Mouse (Mus musculus) liver, postnatal 0 days (tissue): ENCODE measurements around the gene Fscn2. TPM values are rescaled to one million over a fixed set of nuclear protein-coding genes. Genes with fewer than 3 reads are reported as not detected.

Experiments
- ATAC-seq: fragments of 200-750 bp; cut with Nextera tagmentation; 2 replicates; pipeline ENCODE4 v1.8.0; 2017; ENCODE audit warnings: mild to moderate bottlenecking, moderate library complexity
- DNase-seq: peaks from one replicate; pipeline ENCODE4 v3.0.0-alpha.2; 2016
- H3K27ac ChIP-seq: fragments of 300-500 bp; sonication (generic); 2 replicates; pipeline ENCODE4 v1.5.1; 2014; ENCODE audit warnings: antibody characterized with exemption, moderate library complexity, mild to moderate bottlenecking, low read depth
- H3K27me3 ChIP-seq: fragments of 300-500 bp; sonication (generic); 2 replicates; pipeline ENCODE4 v1.6.1; 2014; ENCODE audit warnings: low read length, control low read depth, mixed read lengths; ENCODE audit not compliant: insufficient read depth
- H3K36me3 ChIP-seq: fragments of 300-500 bp; sonication (generic); replicated peaks from 2 replicates; pipeline ENCODE4 v1.6.1; 2014; ENCODE audit warnings: mild to moderate bottlenecking, control low read depth, low read length, moderate library complexity, mixed read lengths; ENCODE audit not compliant: insufficient read depth
- H3K4me1 ChIP-seq: fragments of 300-500 bp; sonication (generic); 2 replicates; pipeline ENCODE4 v1.6.1; 2014; ENCODE audit warnings: antibody characterized with exemption, mild to moderate bottlenecking, control low read depth; ENCODE audit not compliant: insufficient read depth
- H3K4me2 ChIP-seq: fragments of 300-500 bp; sonication (generic); 2 replicates; pipeline ENCODE4 v1.6.1; 2014; ENCODE audit warnings: low read depth, mild to moderate bottlenecking, low read length, moderate library complexity, mixed read lengths
- H3K4me3 ChIP-seq: fragments of 300-500 bp; sonication (generic); 2 replicates; pipeline ENCODE4 v1.5.1; 2014; ENCODE audit warnings: low read depth, low read length
- H3K9ac ChIP-seq: fragments of 300-500 bp; sonication (generic); replicated peaks from 2 replicates; pipeline ENCODE4 v1.6.1; 2014; ENCODE audit warnings: mild to moderate bottlenecking, moderate library complexity
- H3K9me3 ChIP-seq: fragments of 300-500 bp; sonication (generic); 2 replicates; pipeline ENCODE4 v1.6.1; 2016; ENCODE audit warnings: mild to moderate bottlenecking, control low read depth, low read length, mixed read lengths
- CTCF ChIP-seq: sonication (generic); IDR thresholded peaks from 2 replicates; pipeline ENCODE4 v1.5.1; 2016; ENCODE audit warnings: antibody characterized with exemption, low read depth
- EP300 ChIP-seq: IDR thresholded peaks from 2 replicates; pipeline ENCODE4 v1.6.1; 2016; ENCODE audit warnings: antibody characterized with exemption, low read depth, mild to moderate bottlenecking
- WGBS: fragments of 180-500 bp; shearing (Covaris S2); extraction: QIAGEN DNeasy Blood & Tissue Kit; methylation state at CpG from one replicate; pipeline ENCODE4 v1.1.7; 2014; ENCODE audit not compliant: insufficient replicate concordance; 5-methylcytosine and 5-hydroxymethylcytosine counted together
- polyA plus RNA-seq: library from polyadenylated mRNA; unstranded; fragments of >200 nt; fragmentation: Nextera tagmentation; extraction: Ambion mirVana; gene quantifications from 2 replicates; pipeline ENCODE4 v1.2.1, GENCODE M21; 2015

The Fscn2 gene
- polyA plus RNA-seq, 1 experiment from 2014 or later = not detected

DNA sequence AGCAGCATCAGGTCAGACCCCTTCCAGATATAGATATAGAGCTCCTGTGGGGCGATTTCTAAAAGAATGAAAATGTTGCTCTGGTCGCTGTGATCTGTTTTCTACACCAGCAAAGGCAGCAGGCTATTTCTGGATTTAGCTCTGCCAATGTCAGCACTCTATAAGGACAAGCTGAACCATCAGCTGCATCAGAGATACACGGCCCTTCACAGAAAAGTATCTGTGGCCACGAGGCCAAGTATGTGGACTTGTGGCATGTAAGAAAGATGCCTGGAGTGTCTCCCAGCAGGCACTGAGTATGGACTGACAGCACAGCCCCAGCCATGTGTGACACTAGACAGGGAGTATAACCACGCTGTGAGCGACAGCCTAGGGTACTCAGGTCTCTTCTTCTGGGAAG, 25.3 kb downstream of the Fscn2 start:
- Histone ChIP-seq H3K9ac (no peak overlapping the region), H3K27ac (no peak overlapping the region; the same call in 1 of the 2 replicates), H3K4me1 (peaks cover 7% of the 10 kb centered on the region; the same call in 1 of the 2 replicates), H3K4me2 (no peak overlapping the region), H3K4me3 (no peak overlapping the region), H3K9me3 (no peaks in the 10 kb centered on the region), H3K27me3 (no peaks in the 10 kb centered on the region), H3K36me3 (peaks cover 69% of the 10 kb centered on the region)
- ATAC-seq (no peak), DNase-seq (no peak)
- TF ChIP-seq CTCF (no peak), EP300 (no peak)
- WGBS = 92% methylated on average over 6 of the region's 6 CpGs

DNA sequence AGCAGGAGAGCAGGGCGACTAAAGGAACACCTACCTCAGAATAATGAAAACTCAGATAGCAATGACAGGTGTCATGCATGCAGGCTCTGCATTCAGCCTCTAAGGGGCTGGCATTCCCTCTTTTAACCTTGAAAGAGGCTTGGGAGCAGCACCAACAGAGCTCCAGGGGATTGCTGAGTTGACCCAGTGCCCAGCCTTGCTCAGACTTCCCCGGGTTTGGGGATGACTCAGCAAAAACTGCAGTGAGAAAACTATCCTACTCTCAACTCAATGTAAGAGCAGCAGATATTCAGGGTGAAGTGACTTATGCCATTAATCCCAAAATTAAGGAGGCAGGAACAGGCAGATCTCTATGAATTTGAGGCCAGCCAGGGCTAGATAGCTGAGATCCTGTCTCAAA, 25.8 kb downstream of the Fscn2 start:
- Histone ChIP-seq H3K27me3 (no peaks in the 10 kb centered on the region), H3K27ac (no peak overlapping the region), H3K9ac (no peak overlapping the region), H3K4me2 (no peak overlapping the region), H3K36me3 (peaks cover 68% of the 10 kb centered on the region), H3K4me3 (no peak overlapping the region), H3K4me1 (peaks cover 7% of the 10 kb centered on the region; the same call in 1 of the 2 replicates), H3K9me3 (no peaks in the 10 kb centered on the region)
- DNase-seq (no peak), ATAC-seq (no peak)
- WGBS = 47% methylated on average over 2 of the region's 2 CpGs
- TF ChIP-seq EP300 = no peak

DNA sequence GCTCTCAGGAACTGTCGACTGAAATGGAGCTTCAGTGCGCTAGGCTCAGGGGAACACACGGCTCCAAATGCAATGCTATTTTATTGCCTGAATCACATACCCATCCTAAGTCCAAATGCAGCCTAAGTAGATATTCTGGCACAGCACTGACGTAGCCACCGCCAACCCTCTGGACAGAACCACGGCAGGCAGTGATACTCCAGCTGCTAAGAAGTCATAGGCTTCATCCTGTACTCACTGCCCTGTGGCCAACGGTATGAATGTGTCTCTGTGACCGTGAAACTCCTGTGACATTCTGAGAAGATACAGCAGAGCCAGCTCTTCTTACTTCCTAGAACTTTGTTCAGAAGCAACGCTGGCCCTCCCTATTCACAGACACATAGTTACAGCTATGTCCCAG, 27.2 kb downstream of the Fscn2 start:
- no peaks in the 10 kb centered on the region for H3K9me3 ChIP-seq
- no peak overlapping the region for H3K9ac ChIP-seq
- no peak for DNase-seq
- WGBS = 93% methylated on average over 9 of the region's 9 CpGs
- H3K4me1 ChIP-seq = peaks cover 7% of the 10 kb centered on the region; the same call in 1 of the 2 replicates
- H3K4me3 ChIP-seq = no peak overlapping the region
- H3K27ac ChIP-seq = no peak overlapping the region
- TF ChIP-seq CTCF (no peak), EP300 (no peak)
- H3K27me3 ChIP-seq = no peaks in the 10 kb centered on the region
- peaks cover 68% of the 10 kb centered on the region for H3K36me3 ChIP-seq
- no peak overlapping the region for H3K4me2 ChIP-seq
- ATAC-seq = no peak

DNA sequence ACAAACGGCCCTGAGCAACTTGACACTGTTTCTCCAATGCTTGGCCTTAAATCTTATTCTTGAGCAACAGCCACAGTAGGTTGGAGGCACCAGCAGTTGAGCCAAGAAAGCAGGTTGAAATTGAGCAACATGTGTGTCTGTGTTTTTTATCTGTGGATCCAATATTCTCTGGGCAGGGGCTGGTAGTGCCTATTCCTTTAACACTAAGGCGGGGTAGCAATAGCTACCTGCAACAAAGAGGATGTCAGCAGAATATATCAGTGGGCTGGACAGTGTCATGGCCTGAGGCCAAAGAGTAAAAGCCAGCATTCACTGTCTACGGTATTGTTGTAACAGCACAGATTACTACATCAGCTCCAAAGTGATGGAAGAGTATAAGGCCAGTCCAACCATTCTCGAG, 34.3 kb downstream of the Fscn2 start:
- Histone ChIP-seq H3K27ac (no peak overlapping the region), H3K4me1 (no peaks in the 10 kb centered on the region), H3K9ac (no peak overlapping the region), H3K4me3 (no peak overlapping the region), H3K4me2 (no peak overlapping the region), H3K36me3 (peaks cover 59% of the 10 kb centered on the region), H3K9me3 (no peaks in the 10 kb centered on the region), H3K27me3 (no peaks in the 10 kb centered on the region)
- TF ChIP-seq EP300 (no peak), CTCF (no peak)
- WGBS = 69% methylated on average over 4 of the region's 4 CpGs
- ATAC-seq (no peak), DNase-seq (no peak)

DNA sequence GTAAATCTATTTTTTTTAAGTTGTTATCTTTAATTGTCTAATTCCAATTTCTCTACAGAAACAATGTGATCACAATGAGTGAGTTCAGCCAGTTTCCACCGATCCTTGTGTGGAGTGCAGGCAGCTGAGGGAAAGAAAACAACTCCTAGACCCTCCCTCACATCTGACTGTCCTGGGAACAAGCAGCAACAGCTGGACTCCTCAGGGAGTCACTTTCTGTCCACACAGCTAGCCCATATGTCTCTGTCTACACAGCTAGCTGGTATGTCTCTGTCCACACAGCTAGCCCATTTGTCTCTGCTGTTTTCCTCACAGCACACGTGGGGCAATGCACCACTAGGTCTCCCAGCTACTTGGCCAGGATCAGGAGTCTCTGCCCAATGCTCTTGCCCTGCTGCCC, 36.3 kb downstream of the Fscn2 start:
- DNase-seq (no peak), ATAC-seq (no peak)
- no peak for TF ChIP-seq EP300
- no peak for TF ChIP-seq CTCF
- Histone ChIP-seq H3K27ac (no peak overlapping the region), H3K4me2 (no peak overlapping the region), H3K9ac (no peak overlapping the region), H3K27me3 (no peaks in the 10 kb centered on the region), H3K4me3 (no peak overlapping the region), H3K4me1 (no peaks in the 10 kb centered on the region), H3K36me3 (peaks cover 61% of the 10 kb centered on the region), H3K9me3 (no peaks in the 10 kb centered on the region)
- 86% methylated on average over 2 of the region's 2 CpGs for WGBS

DNA sequence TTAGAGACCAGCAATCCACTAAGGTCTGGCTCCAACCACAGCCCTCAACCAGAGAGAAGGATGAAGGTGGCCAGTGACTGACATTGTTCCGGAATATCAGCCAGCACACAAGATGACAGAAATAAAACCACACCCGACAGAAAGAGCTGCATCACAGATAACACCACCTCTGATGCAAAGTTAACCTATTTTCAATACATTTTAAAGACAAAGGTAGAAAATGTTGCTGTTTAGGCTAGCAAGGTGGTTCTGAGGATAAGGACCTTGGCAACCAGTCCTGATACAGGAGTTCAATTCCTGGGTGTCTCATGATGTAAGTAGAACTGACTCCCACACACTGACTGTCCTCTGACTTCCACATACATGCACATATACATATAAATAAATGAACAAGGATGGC, 38.0 kb downstream of the Fscn2 start:
- TF ChIP-seq EP300 (peak; percentile 72), CTCF (no peak)
- Histone ChIP-seq H3K9ac (no peak overlapping the region), H3K27ac (no peak overlapping the region), H3K4me3 (no peak overlapping the region), H3K4me1 (no peaks in the 10 kb centered on the region), H3K36me3 (peaks cover 66% of the 10 kb centered on the region), H3K4me2 (no peak overlapping the region), H3K9me3 (no peaks in the 10 kb centered on the region), H3K27me3 (no peaks in the 10 kb centered on the region)
- no peak for DNase-seq
- peak; percentile 53 for ATAC-seq
- WGBS = 52% methylated on average over 2 of the region's 2 CpGs

DNA sequence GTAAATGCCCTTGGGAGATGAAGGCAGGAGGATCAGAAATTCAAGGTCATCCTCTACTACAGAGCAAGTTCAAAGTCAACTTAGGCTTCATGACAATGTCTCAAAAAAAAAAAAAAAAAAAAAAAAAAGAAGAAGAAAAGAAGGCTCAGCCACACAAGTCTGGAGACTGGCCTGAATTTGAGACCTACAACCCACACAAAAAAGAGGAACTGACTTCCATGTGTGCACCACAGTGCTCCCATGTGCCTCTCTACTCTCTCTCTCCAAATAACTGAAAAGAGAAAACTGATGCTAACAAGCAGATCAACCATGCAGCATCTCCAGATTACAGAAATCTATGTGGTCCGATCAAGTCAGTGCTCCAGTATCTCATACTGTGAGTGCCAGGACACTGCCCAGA, 43.5 kb downstream of the Fscn2 start:
- no peak overlapping the region for H3K4me3 ChIP-seq
- TF ChIP-seq EP300 = no peak
- no peak for TF ChIP-seq CTCF
- H3K27me3 ChIP-seq = no peaks in the 10 kb centered on the region
- H3K4me2 ChIP-seq = no peak overlapping the region
- ATAC-seq (no peak), DNase-seq (no peak)
- WGBS = 69% methylated on average over 1 of the region's 1 CpGs
- H3K9ac ChIP-seq = no peak overlapping the region
- H3K36me3 ChIP-seq = peaks cover 91% of the 10 kb centered on the region
- H3K9me3 ChIP-seq = no peaks in the 10 kb centered on the region
- no peaks in the 10 kb centered on the region for H3K4me1 ChIP-seq
- no peak overlapping the region for H3K27ac ChIP-seq
